Mouse (Mus musculus) liver, embryonic 14.5 days (tissue): ENCODE data around the gene Gm11213. TPM values are rescaled to one million over a fixed set of nuclear protein-coding genes. Genes with fewer than 3 reads are reported as not detected.

Source experiments
- ATAC-seq: fragments of 200-750 bp; cut with Nextera tagmentation; 2 replicates; pipeline ENCODE4 v1.8.0; 2017; ENCODE audit warnings: moderate number of reproducible peaks, mild to moderate bottlenecking, moderate library complexity; ENCODE audit not compliant: insufficient read depth
- DNase-seq, 3 experiments: peaks; one replicate each; pipeline ENCODE4 v3.0.0-alpha.2; 2012 to 2013; ENCODE audit warnings: low read depth in 3 of 3, low spot score in 3 of 3
- H3K27ac ChIP-seq: fragments of 300-500 bp; sonication (generic); 2 replicates; pipeline ENCODE4 v1.5.1; 2014; ENCODE audit warnings: moderate library complexity, mild to moderate bottlenecking, control low read depth, inconsistent platforms
- H3K27me3 ChIP-seq: fragments of 300-500 bp; sonication (generic); 2 replicates; pipeline ENCODE4 v1.6.1; 2014; ENCODE audit warnings: mild to moderate bottlenecking, low read length, moderate library complexity; ENCODE audit not compliant: control insufficient read depth, insufficient read depth
- H3K36me3 ChIP-seq: fragments of 300-500 bp; sonication (generic); replicated peaks from 2 replicates; pipeline ENCODE4 v1.6.1; 2014; ENCODE audit warnings: low read depth; ENCODE audit not compliant: control insufficient read depth, insufficient read depth
- H3K4me1 ChIP-seq, 2 experiments: fragments of 200-500 bp in 1 of 2; fragments of 300-500 bp in 1 of 2; sonication (generic) in 1 of 2; replicated peaks; 2 replicates each; pipeline ENCODE4 v1.6.1; 2012 to 2014; ENCODE audit warnings: antibody characterized with exemption in 1 of 2, inconsistent platforms in 1 of 2, low read length in 1 of 2; ENCODE audit not compliant: control insufficient read depth in 2 of 2, insufficient read depth in 2 of 2
- H3K4me2 ChIP-seq: fragments of 300-500 bp; sonication (generic); 2 replicates; pipeline ENCODE4 v1.6.1; 2014; ENCODE audit warnings: low read depth, mild to moderate bottlenecking, control low read depth, moderate library complexity
- H3K4me3 ChIP-seq, 2 experiments: fragments of 200-500 bp in 1 of 2; fragments of 300-500 bp in 1 of 2; sonication (generic) in 1 of 2; 2 replicates each; pipeline ENCODE4 v1.5.1; 2012 to 2014; ENCODE audit warnings: low read depth in 2 of 2, low read length in 2 of 2, mild to moderate bottlenecking in 2 of 2, control low read depth in 1 of 2, inconsistent platforms in 1 of 2, moderate library complexity in 1 of 2; ENCODE audit not compliant: insufficient read depth in 1 of 2
- H3K9ac ChIP-seq: fragments of 300-500 bp; sonication (generic); replicated peaks from 2 replicates; pipeline ENCODE4 v1.6.1; 2014; ENCODE audit warnings: mild to moderate bottlenecking, control low read depth, moderate library complexity
- H3K9me3 ChIP-seq: fragments of 300-500 bp; sonication (generic); 2 replicates; pipeline ENCODE4 v1.6.1; 2016; ENCODE audit warnings: low read length, mixed read lengths; ENCODE audit not compliant: control insufficient read depth
- CTCF ChIP-seq: IDR thresholded peaks from 2 replicates; pipeline ENCODE4 v1.5.1; 2016; ENCODE audit warnings: antibody characterized with exemption, low read depth, control low read depth
- EP300 ChIP-seq: IDR thresholded peaks from 2 replicates; pipeline ENCODE4 v1.6.1; 2016; ENCODE audit warnings: antibody characterized with exemption, low read depth
- WGBS: fragments of 180-500 bp; shearing (Covaris S2); extraction: QIAGEN DNeasy Blood & Tissue Kit; methylation state at CpG from one replicate; pipeline ENCODE4 v1.1.7; 2014; ENCODE audit not compliant: insufficient replicate concordance; 5-methylcytosine and 5-hydroxymethylcytosine counted together
- polyA plus RNA-seq, 2 experiments: library from polyadenylated mRNA; depleted of rRNA in 1 of 2; stranded (reverse) in 1 of 2; unstranded in 1 of 2; fragments of >200 nt; fragmentation: Nextera tagmentation in 1 of 2; extraction: Ambion mirVana in 1 of 2; gene quantifications; 2 replicates each; pipeline versions ENCODE4 v1.2.1 to v1.2.3; 2012 to 2014

The Gm11213 gene
- polyA plus RNA-seq, 2 experiments: not detected

DNA sequence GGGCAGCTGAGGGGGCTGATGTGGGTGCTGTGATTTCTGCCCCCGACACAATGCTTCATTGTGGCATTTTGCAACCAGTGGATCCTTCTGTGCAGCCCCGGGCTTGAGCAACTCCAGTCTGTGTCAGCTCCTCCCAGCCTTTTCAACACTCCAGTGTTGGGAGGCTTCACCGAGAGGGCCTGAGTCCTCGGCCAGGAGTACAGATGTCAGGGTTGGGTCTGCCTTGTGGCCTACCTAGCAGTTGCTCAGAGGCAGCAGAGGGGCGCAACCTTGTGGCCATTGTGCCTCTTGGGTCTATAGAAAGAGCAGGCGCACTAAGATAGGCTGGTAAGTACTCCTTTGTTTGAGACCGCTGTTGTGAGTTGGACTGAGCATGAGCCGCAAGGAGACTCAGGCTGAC lies 45.0 kb downstream of the Gm11213 start:
- Histone ChIP-seq H3K27ac (no peak overlapping the region), H3K4me1 (peaks cover 7 to 32% of the 10 kb centered on the region in 2 experiments), H3K27me3 (no peaks in the 10 kb centered on the region), H3K4me3 (no peak overlapping the region), H3K4me2 (peak overlapping the region; percentile 90; the same call in 1 of the 2 replicates), H3K9me3 (no peaks in the 10 kb centered on the region), H3K36me3 (no peaks in the 10 kb centered on the region), H3K9ac (no peak overlapping the region)
- no peak for DNase-seq
- ATAC-seq: no peak
- WGBS: 55% methylated on average over 8 of the region's 8 CpGs
- TF ChIP-seq EP300 (no peak), CTCF (peak; percentile 39)

DNA sequence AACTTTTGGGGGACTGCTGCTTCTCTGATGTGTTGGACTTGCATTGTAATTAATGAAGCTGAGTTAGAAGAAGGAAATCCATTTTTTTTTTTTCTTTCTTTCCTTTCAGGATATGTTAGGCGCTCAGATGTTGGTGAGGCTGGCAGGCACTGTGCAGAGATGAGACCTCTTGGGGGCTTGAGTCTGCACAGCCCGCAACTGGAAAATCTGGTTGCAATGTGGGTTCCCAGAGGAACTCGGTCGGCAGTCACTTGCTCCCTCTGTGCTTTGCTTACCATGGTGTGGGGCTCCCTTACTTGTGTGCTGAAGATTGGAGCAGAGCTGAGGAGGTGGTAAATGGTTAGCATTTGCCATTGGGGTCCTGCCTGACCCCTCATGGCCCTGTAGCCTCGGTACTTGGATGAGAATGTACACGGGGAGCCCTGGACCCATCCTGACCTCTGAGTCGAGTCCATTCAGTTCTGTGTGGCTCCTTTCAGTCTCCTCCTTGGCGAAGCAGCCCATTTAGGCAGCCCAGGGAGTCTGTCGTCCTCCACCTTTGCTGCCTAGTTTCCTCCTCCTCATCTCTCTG lies 45.8 kb downstream of the Gm11213 start:
- TF ChIP-seq EP300 (no peak), CTCF (no peak)
- peaks cover 7 to 32% of the 10 kb centered on the region in 2 experiments for H3K4me1 ChIP-seq
- no peak overlapping the region for H3K27ac ChIP-seq
- no peaks in the 10 kb centered on the region for H3K36me3 ChIP-seq
- WGBS: 40% methylated on average over 9 of the region's 9 CpGs
- H3K9ac ChIP-seq: peak overlapping the region; percentile 80
- no peaks in the 10 kb centered on the region for H3K27me3 ChIP-seq
- H3K4me2 ChIP-seq: peak overlapping the region; percentile 90
- H3K4me3 ChIP-seq: peak overlapping the region; percentile 77 to 80
- DNase-seq (no peak), ATAC-seq (no peak)
- no peaks in the 10 kb centered on the region for H3K9me3 ChIP-seq

DNA sequence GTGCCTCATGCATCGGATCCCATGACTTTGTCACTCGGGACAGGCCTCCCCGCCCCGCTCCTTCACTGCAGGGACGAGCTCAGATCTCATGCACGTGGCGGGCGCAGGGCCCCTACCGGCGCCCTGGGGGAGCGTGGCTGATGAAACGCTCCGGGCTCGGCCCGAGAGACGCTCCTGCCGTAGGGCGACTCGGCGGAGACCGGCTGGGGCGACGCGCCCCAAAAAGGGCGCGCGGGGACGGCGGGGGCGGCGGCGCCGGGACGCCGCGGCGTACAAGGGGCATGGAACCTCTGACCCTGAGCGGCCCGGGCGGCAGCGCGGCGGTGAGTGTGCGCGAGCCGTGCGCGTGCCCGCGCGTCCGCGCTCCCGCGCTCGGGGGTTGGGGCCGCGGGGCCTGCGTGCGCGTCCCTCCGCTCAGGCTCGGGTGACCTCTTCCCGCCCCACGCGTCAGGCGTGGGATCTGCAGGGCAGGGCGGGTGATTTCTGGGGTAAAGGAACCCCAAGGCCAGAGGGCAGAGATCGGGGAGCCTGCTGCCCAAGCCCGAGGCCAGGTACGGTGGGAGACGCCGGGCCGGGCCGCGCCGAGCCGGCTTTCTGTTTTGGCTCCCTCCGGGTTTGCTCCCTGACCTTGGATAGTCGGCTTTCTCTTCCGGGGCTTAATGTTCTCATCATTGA lies 46.5 kb downstream of the Gm11213 start, which contains the start of gene Tmem268:
TSS of gene Tmem268 (plus strand) at position 375 of the 675 bp plus-strand sequence.
- Histone ChIP-seq H3K36me3 (no peaks in the 10 kb centered on the region), H3K9ac (peak within 1 kb of the TSS; percentile 80), H3K4me3 (peak within 1 kb of the TSS; percentile 77 to 80), H3K4me2 (peak within 1 kb of the TSS; percentile 90), H3K27ac (no peak within 1 kb of the TSS; the same call in 1 of the 2 replicates), H3K27me3 (no peaks in the 10 kb centered on the region), H3K4me1 (peaks cover 7 to 34% of the 10 kb centered on the region in 2 experiments), H3K9me3 (no peaks in the 10 kb centered on the region)
- ATAC-seq: peak; percentile 86
- DNase-seq: peak in 2 of 3 experiments; percentile 40 to 41
- 2% methylated on average over 66 of the region's 81 CpGs for WGBS
- TF ChIP-seq CTCF: peak; percentile 37
- no peak for TF ChIP-seq EP300

DNA sequence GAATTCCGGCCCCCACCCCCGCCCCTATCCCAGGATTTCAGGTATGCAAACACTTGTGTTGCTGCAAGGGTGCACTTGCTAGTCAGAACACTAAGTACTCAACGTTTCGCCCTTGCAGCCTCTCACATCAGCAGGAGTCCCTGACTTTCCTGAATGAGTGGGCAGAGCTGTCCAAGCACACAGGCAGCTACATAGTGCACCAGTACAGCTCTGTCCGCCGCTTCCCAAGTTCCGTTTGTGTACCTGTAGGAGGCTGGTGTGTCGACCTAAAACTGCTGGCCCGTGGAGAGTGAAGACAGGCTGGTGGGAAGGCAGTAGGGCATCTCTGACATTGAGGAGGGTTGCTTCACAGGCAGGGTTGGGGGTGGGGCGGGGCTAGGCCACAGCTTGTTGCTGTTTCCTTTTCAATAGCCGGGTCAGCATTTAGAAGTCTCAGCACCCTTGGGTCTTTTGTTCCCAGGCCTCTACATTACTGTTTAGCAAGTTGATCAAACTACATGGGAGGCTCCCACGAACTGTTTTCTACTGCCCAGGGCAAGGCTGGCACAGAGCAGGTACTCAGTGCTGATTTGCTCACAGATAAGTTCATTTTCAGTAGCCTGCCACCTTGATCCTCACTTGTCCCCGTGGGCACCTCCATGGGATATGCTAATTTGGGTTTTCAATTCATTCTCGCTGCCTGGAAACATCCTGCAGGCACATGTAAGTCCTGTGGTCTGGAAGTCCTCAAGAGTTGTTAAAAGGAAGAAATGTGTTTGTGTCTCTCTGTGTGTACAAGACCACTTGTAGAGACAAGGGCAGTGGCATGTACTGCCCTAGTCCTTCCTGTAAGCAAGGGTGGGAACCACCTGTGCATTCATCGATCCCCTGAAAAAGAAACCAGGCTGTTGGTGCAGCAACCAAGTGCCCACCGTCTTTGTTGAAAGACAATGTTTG lies 47.7 kb downstream of the Gm11213 start:
- H3K9me3 ChIP-seq: no peaks in the 10 kb centered on the region
- peak overlapping the region; percentile 80 for H3K9ac ChIP-seq
- peak overlapping the region; percentile 77 to 80; a peak in 3 of 4 replicates for H3K4me3 ChIP-seq
- H3K27me3 ChIP-seq: no peaks in the 10 kb centered on the region
- TF ChIP-seq EP300: no peak
- no peak for TF ChIP-seq CTCF
- peaks cover 7 to 35% of the 10 kb centered on the region in 2 experiments for H3K4me1 ChIP-seq
- H3K27ac ChIP-seq: no peak overlapping the region
- DNase-seq (no peak), ATAC-seq (no peak)
- peaks cover 5% of the 10 kb centered on the region for H3K36me3 ChIP-seq
- 33% methylated on average over 16 of the region's 16 CpGs for WGBS
- H3K4me2 ChIP-seq: peak overlapping the region; percentile 90
